Mouse (Mus musculus): ENCODE measurements around the gene Prdm5. TPM values are rescaled to one million over a fixed set of nuclear protein-coding genes. Genes with fewer than 3 reads are reported as not detected.

The Prdm5 gene
- polyA plus RNA-seq, 1 experiment = 33.2 TPM

DNA sequence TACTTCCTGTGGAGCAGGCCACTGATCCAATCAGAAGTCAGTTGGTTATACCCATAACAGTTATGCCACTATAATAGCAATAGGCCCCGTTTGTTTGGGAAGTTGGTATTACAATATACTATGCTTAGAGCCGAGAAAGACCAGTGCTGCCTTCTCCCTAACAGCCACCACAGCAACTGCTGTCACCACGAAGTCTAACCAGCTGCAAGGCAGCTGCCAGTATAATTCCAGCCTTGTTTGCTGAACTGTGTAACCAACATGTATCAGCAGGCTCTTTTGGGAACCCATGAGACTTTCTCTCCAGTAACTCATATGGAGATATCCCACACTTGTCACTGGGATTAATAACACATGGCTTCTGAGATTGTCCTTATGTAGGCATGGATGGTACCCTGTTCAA is 19.6 kb downstream of the Prdm5 start:
- Histone ChIP-seq H3K9ac (ENCODE audit: low read depth, poor library complexity, severe bottlenecking) (peak overlapping the region; percentile 72; the same call in 1 of the 2 replicates), H3K27me3 (ENCODE audit: control insufficient read depth, insufficient read depth, low read length, poor library complexity, severe bottlenecking) (no peaks in the 10 kb centered on the region), H3K4me3 (ENCODE audit: low read depth, low read length) (no peak overlapping the region), H3K36me3 (ENCODE audit: control insufficient read depth, insufficient read depth, low read length, poor library complexity, severe bottlenecking) (peaks cover 9% of the 10 kb centered on the region), H3K4me1 (ENCODE audit: control insufficient read depth, insufficient read depth, low read length) (no peaks in the 10 kb centered on the region), H3K9me3 (replicated peaks; ENCODE audit: control insufficient read depth, insufficient read depth, low read length, poor library complexity, severe bottlenecking) (peaks cover 7% of the 10 kb centered on the region), H3K27ac (ENCODE audit: insufficient read depth, low read length) (no peak overlapping the region)
- no peak for TF ChIP-seq POLR2A (IDR thresholded peaks at IDR 0.05; ENCODE audit: insufficient read depth, low read length)
- no peak for TF ChIP-seq EP300 (IDR thresholded peaks at IDR 0.05; ENCODE audit: insufficient read depth, low read depth, low read length)
- TF ChIP-seq CTCF (IDR thresholded peaks at IDR 0.05; ENCODE audit: low read depth, low read length) = no peak

DNA sequence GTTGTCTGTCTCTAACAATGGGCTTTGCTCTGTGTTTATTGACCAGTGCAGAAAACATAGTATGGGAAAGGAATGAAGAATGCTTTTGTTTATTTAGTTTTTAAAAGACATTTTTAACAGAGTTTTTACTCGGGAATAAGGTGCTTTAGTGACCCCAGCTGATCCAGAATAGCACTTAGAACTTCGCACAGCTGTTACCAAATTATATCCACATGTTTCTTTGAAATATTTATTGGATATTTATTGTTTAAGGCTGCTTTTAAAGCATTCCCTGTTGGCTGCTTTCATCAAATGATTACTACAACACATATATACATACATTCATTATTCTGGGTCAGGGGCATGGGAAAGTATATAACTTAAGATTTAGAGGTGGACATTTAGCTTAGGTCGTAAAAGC is 32.9 kb downstream of the Prdm5 start:
- Histone ChIP-seq H3K9ac (ENCODE audit: low read depth, poor library complexity, severe bottlenecking) (no peak overlapping the region), H3K4me1 (ENCODE audit: control insufficient read depth, insufficient read depth, low read length) (no peaks in the 10 kb centered on the region), H3K27ac (ENCODE audit: insufficient read depth, low read length) (no peak overlapping the region), H3K4me3 (ENCODE audit: low read depth, low read length) (no peak overlapping the region), H3K27me3 (ENCODE audit: control insufficient read depth, insufficient read depth, low read length, poor library complexity, severe bottlenecking) (no peaks in the 10 kb centered on the region), H3K9me3 (replicated peaks; ENCODE audit: control insufficient read depth, insufficient read depth, low read length, poor library complexity, severe bottlenecking) (no peaks in the 10 kb centered on the region), H3K36me3 (ENCODE audit: control insufficient read depth, insufficient read depth, low read length, poor library complexity, severe bottlenecking) (no peaks in the 10 kb centered on the region)
- no peak for TF ChIP-seq POLR2A (IDR thresholded peaks at IDR 0.05; ENCODE audit: insufficient read depth, low read length)
- TF ChIP-seq CTCF (IDR thresholded peaks at IDR 0.05; ENCODE audit: low read depth, low read length) = no peak
- TF ChIP-seq EP300 (IDR thresholded peaks at IDR 0.05; ENCODE audit: insufficient read depth, low read depth, low read length) = no peak

DNA sequence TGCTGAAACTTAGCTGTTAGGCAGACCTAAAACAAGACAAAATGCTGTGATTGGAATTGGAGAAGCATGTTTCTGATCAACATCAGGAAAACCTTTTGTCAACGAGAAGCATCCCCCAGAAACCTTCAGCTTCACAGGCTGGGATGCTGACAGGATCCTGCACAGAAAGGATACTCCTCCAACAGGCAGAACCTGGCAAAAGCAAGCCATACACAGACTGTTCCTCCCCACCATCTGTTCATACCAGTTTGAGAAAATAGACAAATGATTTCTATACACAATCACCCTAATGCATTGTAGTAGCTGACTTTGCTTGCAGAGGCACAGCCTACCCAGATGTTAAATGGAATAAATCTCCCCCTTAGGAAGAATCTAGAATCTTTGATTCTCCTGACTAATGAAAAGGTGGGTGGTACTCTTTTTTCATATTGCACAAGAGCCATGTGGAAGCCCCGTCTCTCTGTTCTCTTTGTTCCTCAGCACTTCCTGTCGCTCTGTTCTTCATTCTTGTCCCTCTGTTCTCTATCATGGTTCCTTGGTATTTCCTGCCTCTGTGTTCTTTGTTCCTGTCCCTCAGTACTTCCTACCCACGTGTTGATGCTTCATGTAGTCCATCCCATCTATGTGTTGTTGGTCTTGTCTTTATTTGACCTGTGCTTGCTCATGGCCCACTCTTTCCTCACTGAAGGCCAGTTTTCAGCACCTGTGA is 39.4 kb downstream of the Prdm5 start:
- no peaks in the 10 kb centered on the region for H3K27me3 ChIP-seq (ENCODE audit: control insufficient read depth, insufficient read depth, low read length, poor library complexity, severe bottlenecking)
- H3K36me3 ChIP-seq (ENCODE audit: control insufficient read depth, insufficient read depth, low read length, poor library complexity, severe bottlenecking) = peaks cover 2% of the 10 kb centered on the region; the same call in 1 of the 2 replicates
- no peak overlapping the region for H3K9ac ChIP-seq (ENCODE audit: low read depth, poor library complexity, severe bottlenecking)
- no peaks in the 10 kb centered on the region; the same call in 1 of the 2 replicates for H3K9me3 ChIP-seq (replicated peaks; ENCODE audit: control insufficient read depth, insufficient read depth, low read length, poor library complexity, severe bottlenecking)
- H3K4me1 ChIP-seq (ENCODE audit: control insufficient read depth, insufficient read depth, low read length) = no peaks in the 10 kb centered on the region
- no peak for TF ChIP-seq CTCF (IDR thresholded peaks at IDR 0.05; ENCODE audit: low read depth, low read length)
- TF ChIP-seq EP300 (IDR thresholded peaks at IDR 0.05; ENCODE audit: insufficient read depth, low read depth, low read length) = no peak
- no peak overlapping the region for H3K4me3 ChIP-seq (ENCODE audit: low read depth, low read length)
- H3K27ac ChIP-seq (ENCODE audit: insufficient read depth, low read length) = no peak overlapping the region

DNA sequence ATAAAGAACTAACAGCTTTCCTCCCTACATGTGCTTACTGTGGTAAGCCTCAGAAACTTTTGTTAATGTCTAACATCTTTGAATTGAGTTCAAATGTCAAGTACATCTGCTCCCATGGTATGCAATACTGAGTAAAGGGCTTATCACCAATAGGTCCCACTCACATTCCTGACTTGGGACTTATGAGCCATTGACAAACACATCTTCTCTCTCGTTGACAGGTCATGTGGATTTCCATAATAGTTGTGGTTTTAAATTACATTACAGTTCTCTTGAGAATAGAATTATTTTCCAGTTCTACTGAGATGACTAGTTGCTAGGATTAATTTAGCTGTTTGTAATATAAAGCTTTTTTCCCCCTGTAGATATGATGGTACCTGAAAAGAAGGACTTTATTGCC is 49.9 kb downstream of the Prdm5 start:
- peaks cover 4% of the 10 kb centered on the region; the same call in 1 of the 2 replicates for H3K9me3 ChIP-seq (replicated peaks; ENCODE audit: control insufficient read depth, insufficient read depth, low read length, poor library complexity, severe bottlenecking)
- H3K9ac ChIP-seq (ENCODE audit: low read depth, poor library complexity, severe bottlenecking) = no peak overlapping the region
- H3K4me1 ChIP-seq (ENCODE audit: control insufficient read depth, insufficient read depth, low read length) = no peaks in the 10 kb centered on the region
- no peak overlapping the region for H3K27ac ChIP-seq (ENCODE audit: insufficient read depth, low read length)
- TF ChIP-seq EP300 (IDR thresholded peaks at IDR 0.05; ENCODE audit: insufficient read depth, low read depth, low read length) (no peak), POLR2A (IDR thresholded peaks at IDR 0.05; ENCODE audit: insufficient read depth, low read length) (no peak), CTCF (IDR thresholded peaks at IDR 0.05; ENCODE audit: low read depth, low read length) (no peak)
- H3K4me3 ChIP-seq (ENCODE audit: low read depth, low read length) = no peak overlapping the region
- peaks cover 5% of the 10 kb centered on the region for H3K36me3 ChIP-seq (ENCODE audit: control insufficient read depth, insufficient read depth, low read length, poor library complexity, severe bottlenecking)
- no peaks in the 10 kb centered on the region for H3K27me3 ChIP-seq (ENCODE audit: control insufficient read depth, insufficient read depth, low read length, poor library complexity, severe bottlenecking)

DNA sequence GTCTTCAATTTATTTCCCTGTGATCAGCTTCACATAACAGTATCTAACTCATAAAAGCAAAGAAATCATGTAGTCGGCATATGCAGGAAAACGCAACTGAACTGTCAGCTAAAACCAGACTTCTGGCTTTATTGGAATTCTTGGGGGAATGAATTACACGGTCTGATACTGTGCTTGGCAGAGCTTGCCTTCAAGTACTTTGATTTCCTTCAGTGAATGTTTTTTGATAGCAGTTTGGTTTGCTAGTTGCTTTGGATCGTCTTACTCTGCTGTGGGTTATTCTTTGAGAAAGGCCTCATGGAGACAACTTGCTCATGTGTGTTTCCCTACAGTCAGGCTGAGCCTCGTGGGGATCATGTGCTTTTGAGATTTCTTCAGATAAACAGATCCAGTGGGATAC is 52.7 kb downstream of the Prdm5 start:
- Histone ChIP-seq H3K4me1 (ENCODE audit: control insufficient read depth, insufficient read depth, low read length) (no peaks in the 10 kb centered on the region), H3K36me3 (ENCODE audit: control insufficient read depth, insufficient read depth, low read length, poor library complexity, severe bottlenecking) (peaks cover 5% of the 10 kb centered on the region), H3K27me3 (ENCODE audit: control insufficient read depth, insufficient read depth, low read length, poor library complexity, severe bottlenecking) (no peaks in the 10 kb centered on the region), H3K9me3 (replicated peaks; ENCODE audit: control insufficient read depth, insufficient read depth, low read length, poor library complexity, severe bottlenecking) (peaks cover 4% of the 10 kb centered on the region; the same call in 1 of the 2 replicates), H3K4me3 (ENCODE audit: low read depth, low read length) (no peak overlapping the region), H3K27ac (ENCODE audit: insufficient read depth, low read length) (no peak overlapping the region), H3K9ac (ENCODE audit: low read depth, poor library complexity, severe bottlenecking) (no peak overlapping the region)
- TF ChIP-seq CTCF (IDR thresholded peaks at IDR 0.05; ENCODE audit: low read depth, low read length) = no peak
- TF ChIP-seq EP300 (IDR thresholded peaks at IDR 0.05; ENCODE audit: insufficient read depth, low read depth, low read length) = no peak
- TF ChIP-seq POLR2A (IDR thresholded peaks at IDR 0.05; ENCODE audit: insufficient read depth, low read length) = no peak

DNA sequence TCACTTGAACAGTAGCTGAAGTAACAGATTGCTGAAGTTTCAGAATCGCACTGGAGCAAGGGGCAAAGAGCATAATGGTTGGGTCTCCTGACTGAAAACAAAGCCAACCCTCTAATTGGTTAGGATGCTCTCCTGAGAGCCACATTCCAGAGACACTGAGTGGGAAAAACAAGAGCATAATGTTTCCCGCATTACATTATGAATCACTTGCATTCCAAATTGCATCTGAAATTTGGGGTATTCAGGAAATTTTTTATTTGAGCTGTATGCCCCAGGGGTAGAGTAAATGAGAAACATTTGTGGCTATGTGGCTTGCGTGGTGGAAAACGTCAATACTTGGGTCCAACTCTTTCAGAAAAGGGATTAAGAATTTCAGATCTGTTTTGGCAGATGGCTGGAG is 55.2 kb downstream of the Prdm5 start:
- H3K27ac ChIP-seq (ENCODE audit: insufficient read depth, low read length) = no peak overlapping the region
- H3K36me3 ChIP-seq (ENCODE audit: control insufficient read depth, insufficient read depth, low read length, poor library complexity, severe bottlenecking) = peaks cover 5% of the 10 kb centered on the region
- peaks cover 4% of the 10 kb centered on the region; the same call in 1 of the 2 replicates for H3K9me3 ChIP-seq (replicated peaks; ENCODE audit: control insufficient read depth, insufficient read depth, low read length, poor library complexity, severe bottlenecking)
- no peak overlapping the region for H3K4me3 ChIP-seq (ENCODE audit: low read depth, low read length)
- H3K4me1 ChIP-seq (ENCODE audit: control insufficient read depth, insufficient read depth, low read length) = no peaks in the 10 kb centered on the region
- no peaks in the 10 kb centered on the region for H3K27me3 ChIP-seq (ENCODE audit: control insufficient read depth, insufficient read depth, low read length, poor library complexity, severe bottlenecking)
- H3K9ac ChIP-seq (ENCODE audit: low read depth, poor library complexity, severe bottlenecking) = no peak overlapping the region
- TF ChIP-seq POLR2A (IDR thresholded peaks at IDR 0.05; ENCODE audit: insufficient read depth, low read length) (no peak), EP300 (IDR thresholded peaks at IDR 0.05; ENCODE audit: insufficient read depth, low read depth, low read length) (no peak), CTCF (IDR thresholded peaks at IDR 0.05; ENCODE audit: low read depth, low read length) (no peak)

All from ES-Bruce4 (cell line).